Mouse (Mus musculus): ENCODE data around the gene Wdfy4. TPM values are rescaled to one million over a fixed set of nuclear protein-coding genes. Genes with fewer than 3 reads are reported as not detected.

The Wdfy4 gene
- 100 to 1,000 TPM; 148 to 149 TPM for total RNA-seq (2023)

GRCm38 (mm10) chr14:33185068-33185800 is at the start of gene Wdfy4:
Gene Wdfy4 (minus strand): TSS chr14:33185508.

GRCm38 (mm10) chr14:33213823-33214766 is 28.8 kb upstream of the Wdfy4 start, which contains the start of gene Arhgap22:
Gene Arhgap22 (plus strand): TSS chr14:33214026.

GRCm38 (mm10) chr14:32991082-32991481 is 194.2 kb downstream of the Wdfy4 start, which contains the start of gene Lrrc18:
Gene Lrrc18 (plus strand): TSS chr14:32991382.

Other genes with a start within 250 kb of the Wdfy4 start
- not detected for gene Lrrc18, start 194.1 kb downstream of the Wdfy4 start, total RNA-seq (2023)
- gene Arhgap22, start 28.5 kb upstream of the Wdfy4 start, total RNA-seq (2023): 1 to 10 TPM in 1 of 2 experiments, under 1 TPM in 1; 0.60 to 1.1 TPM

All from neutrophil, adult 59 days (primary cell).